Mouse (Mus musculus): ENCODE measurements around the gene Pcsk2. TPM values are rescaled to one million over a fixed set of nuclear protein-coding genes. Genes with fewer than 3 reads are reported as not detected.

Pcsk2 gene
- polyA plus RNA-seq, 1 experiment from 2014 or later: 7.6 TPM

DNA sequence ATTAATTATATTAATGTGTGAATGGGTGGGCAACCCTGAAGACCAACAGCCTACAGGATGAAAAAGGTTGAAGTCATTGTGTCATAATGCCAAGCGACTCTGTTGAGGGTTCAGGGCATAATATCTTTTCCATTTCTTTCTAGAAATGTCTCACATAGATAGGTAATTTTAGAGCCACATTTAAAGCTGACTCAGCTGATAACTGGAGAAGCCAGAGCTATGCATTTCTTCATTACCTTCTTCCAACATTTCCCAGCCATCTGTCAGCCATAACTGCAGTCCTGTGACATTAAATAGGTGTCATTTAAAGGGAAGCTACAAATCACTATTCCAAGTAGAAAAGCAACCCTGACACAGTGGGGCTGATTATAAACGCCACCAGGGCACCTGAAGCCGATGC is 189.5 kb downstream of the Pcsk2 start:
- Histone ChIP-seq H3K27ac (ENCODE audit: low read depth, low read length) (no peak overlapping the region), H3K4me3 (ENCODE audit: low read depth, low read length) (no peak overlapping the region), H3K4me2 (no peak overlapping the region), H3K36me3 (ENCODE audit: control insufficient read depth, insufficient read depth, low read length) (no peaks in the 10 kb centered on the region), H3K27me3 (ENCODE audit: control insufficient read depth, insufficient read depth, low read length) (no peaks in the 10 kb centered on the region), H3K9me3 (ENCODE audit: control insufficient read depth, low read length) (no peaks in the 10 kb centered on the region), H3K9ac (ENCODE audit: low read length) (no peak overlapping the region), H3K4me1 (ENCODE audit: control insufficient read depth, insufficient read depth, low read length) (no peaks in the 10 kb centered on the region)
- DNase-seq (ENCODE audit: low spot score, missing footprints): no peak
- 88% methylated on average over 3 of the region's 3 CpGs for WGBS
- no peak for ATAC-seq (ENCODE audit: low FRiP score)

DNA sequence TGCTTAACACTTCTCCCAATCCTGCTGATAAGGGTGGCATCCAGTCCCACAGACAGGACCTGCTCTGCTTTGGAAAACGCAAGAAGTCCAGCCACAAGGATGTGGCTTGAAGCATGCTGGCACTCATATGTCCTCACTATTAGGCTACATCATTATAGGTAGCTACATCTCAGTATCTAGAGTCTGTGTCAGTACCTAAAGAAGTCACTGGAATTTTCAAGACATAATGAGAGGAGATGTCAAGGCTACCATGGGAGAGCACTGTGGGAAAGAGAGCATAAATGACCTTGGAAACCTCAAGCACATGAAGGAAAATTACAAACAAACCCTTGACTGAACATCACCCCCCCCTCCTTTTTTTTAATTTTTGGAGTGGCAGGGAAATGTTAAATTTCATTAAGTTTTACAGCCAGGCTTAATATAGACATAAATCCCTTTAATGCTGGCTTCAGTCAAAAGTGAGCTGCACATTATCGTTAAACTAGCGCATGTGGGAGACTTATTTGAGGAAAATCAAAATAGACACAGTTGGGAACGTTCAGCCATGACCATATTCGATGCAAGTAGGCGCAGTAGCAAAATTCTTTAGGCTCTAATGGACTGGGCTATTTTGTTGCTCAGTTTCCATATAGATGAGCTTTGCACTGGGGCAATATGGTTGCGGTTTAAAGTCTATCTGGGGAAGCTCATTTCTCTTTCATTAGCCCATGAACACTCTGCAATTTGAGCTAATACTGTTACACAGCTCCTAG is 193.7 kb downstream of the Pcsk2 start:
- Histone ChIP-seq H3K27me3 (ENCODE audit: control insufficient read depth, insufficient read depth, low read length) (no peaks in the 10 kb centered on the region), H3K4me1 (ENCODE audit: control insufficient read depth, insufficient read depth, low read length) (no peaks in the 10 kb centered on the region), H3K4me3 (ENCODE audit: low read depth, low read length) (no peak overlapping the region), H3K36me3 (ENCODE audit: control insufficient read depth, insufficient read depth, low read length) (no peaks in the 10 kb centered on the region), H3K4me2 (no peak overlapping the region), H3K9me3 (ENCODE audit: control insufficient read depth, low read length) (no peaks in the 10 kb centered on the region), H3K27ac (ENCODE audit: low read depth, low read length) (no peak overlapping the region), H3K9ac (ENCODE audit: low read length) (no peak overlapping the region)
- 91% methylated on average over 7 of the region's 7 CpGs for WGBS
- no peak for ATAC-seq (ENCODE audit: low FRiP score)
- no peak for DNase-seq (ENCODE audit: low spot score, missing footprints)

DNA sequence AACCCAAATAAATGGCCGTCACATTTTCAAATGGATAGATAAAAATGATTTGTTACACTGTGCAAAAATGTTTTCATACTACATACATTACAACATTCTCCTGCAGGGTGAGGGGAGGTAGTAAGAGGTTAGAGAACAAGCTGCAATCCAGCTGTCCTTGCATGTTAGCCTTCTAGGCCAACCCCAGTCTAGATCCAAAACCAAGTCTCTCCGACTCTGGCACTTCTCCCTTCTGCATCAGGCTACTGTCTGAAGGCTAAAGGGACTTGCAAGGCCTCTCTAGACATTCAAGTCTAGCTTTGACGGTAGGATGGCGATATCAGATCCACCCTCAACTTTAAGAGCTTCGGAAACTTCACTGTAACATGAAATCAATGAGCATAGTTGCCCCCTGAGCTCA is 196.5 kb downstream of the Pcsk2 start:
- no peak overlapping the region for H3K4me2 ChIP-seq
- ATAC-seq (ENCODE audit: low FRiP score): no peak

GRCm38 (mm10) chr2:143743081-143743480 is 197.1 kb downstream of the Pcsk2 start:
- H3K4me3 ChIP-seq (ENCODE audit: low read depth, low read length): no peak overlapping the region
- no peak overlapping the region for H3K4me2 ChIP-seq
- 89% methylated on average over 4 of the region's 4 CpGs for WGBS
- no peaks in the 10 kb centered on the region for H3K27me3 ChIP-seq (ENCODE audit: control insufficient read depth, insufficient read depth, low read length)
- no peak for ATAC-seq (ENCODE audit: low FRiP score)
- H3K9ac ChIP-seq (ENCODE audit: low read length): no peak overlapping the region
- no peak overlapping the region for H3K27ac ChIP-seq (ENCODE audit: low read depth, low read length)
- DNase-seq (ENCODE audit: low spot score, missing footprints): no peak
- H3K36me3 ChIP-seq (ENCODE audit: control insufficient read depth, insufficient read depth, low read length): no peaks in the 10 kb centered on the region
- no peaks in the 10 kb centered on the region for H3K4me1 ChIP-seq (ENCODE audit: control insufficient read depth, insufficient read depth, low read length)
- H3K9me3 ChIP-seq (ENCODE audit: control insufficient read depth, low read length): no peaks in the 10 kb centered on the region

More for the DNA sequence above, 196.5 kb downstream of the Pcsk2 start:
- no peaks in the 10 kb centered on the region for H3K9me3 ChIP-seq (ENCODE audit: control insufficient read depth, low read length)
- no peak overlapping the region for H3K9ac ChIP-seq (ENCODE audit: low read length)
- no peaks in the 10 kb centered on the region for H3K36me3 ChIP-seq (ENCODE audit: control insufficient read depth, insufficient read depth, low read length)
- H3K27me3 ChIP-seq (ENCODE audit: control insufficient read depth, insufficient read depth, low read length): no peaks in the 10 kb centered on the region
- H3K4me3 ChIP-seq (ENCODE audit: low read depth, low read length): no peak overlapping the region
- H3K4me1 ChIP-seq (ENCODE audit: control insufficient read depth, insufficient read depth, low read length): no peaks in the 10 kb centered on the region
- no peak overlapping the region for H3K27ac ChIP-seq (ENCODE audit: low read depth, low read length)
- no peak for DNase-seq (ENCODE audit: low spot score, missing footprints)
- 93% methylated on average over 5 of the region's 5 CpGs for WGBS

DNA sequence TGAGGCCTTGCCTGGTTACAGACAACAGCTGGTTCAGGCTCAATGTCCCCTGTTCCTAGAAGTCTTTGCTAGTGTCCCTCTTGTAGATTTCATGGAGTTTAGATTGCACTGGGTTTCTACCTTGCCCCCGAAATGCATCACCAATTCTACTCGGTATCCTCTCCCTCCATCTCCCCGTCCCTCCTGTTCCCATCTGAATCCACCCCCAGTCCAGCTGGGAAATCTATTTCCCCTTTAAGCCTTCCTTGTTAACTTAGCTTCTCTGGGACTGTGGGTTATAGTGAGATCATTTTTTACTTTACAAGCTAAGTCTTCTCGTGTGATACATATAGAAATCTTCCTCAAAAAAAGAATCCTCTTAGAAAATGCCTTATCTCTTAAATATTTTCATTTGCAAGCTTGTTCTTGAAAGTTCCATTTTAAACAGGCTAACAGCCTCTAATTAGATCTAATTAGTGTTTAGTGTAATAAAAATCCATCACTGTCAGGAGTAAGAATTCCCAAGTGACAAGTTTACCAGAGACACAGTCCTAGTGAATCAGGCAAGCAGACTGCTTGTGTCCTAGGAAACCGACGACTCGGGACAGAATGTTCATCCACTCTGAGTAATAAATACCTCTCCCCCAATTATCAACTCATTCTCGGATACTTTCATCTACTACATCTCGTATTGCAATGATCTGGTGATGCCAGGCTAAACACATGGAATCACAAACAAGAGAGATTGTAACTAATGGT is 206.3 kb downstream of the Pcsk2 start:
- H3K27ac ChIP-seq (ENCODE audit: low read depth, low read length): no peak overlapping the region
- no peak overlapping the region for H3K4me3 ChIP-seq (ENCODE audit: low read depth, low read length)
- H3K4me2 ChIP-seq: no peak overlapping the region
- no peaks in the 10 kb centered on the region for H3K36me3 ChIP-seq (ENCODE audit: control insufficient read depth, insufficient read depth, low read length)
- H3K4me1 ChIP-seq (ENCODE audit: control insufficient read depth, insufficient read depth, low read length): no peaks in the 10 kb centered on the region
- no peak for DNase-seq (ENCODE audit: low spot score, missing footprints)
- no peak overlapping the region for H3K9ac ChIP-seq (ENCODE audit: low read length)
- no peaks in the 10 kb centered on the region for H3K9me3 ChIP-seq (ENCODE audit: control insufficient read depth, low read length)
- ATAC-seq (ENCODE audit: low FRiP score): no peak
- 90% methylated on average over 9 of the region's 9 CpGs for WGBS
- no peaks in the 10 kb centered on the region for H3K27me3 ChIP-seq (ENCODE audit: control insufficient read depth, insufficient read depth, low read length)

- Histone ChIP-seq H3K4me3 (ENCODE audit: low read depth, low read length) (no peak overlapping the region), H3K27ac (ENCODE audit: low read depth, low read length) (no peak overlapping the region), H3K36me3 (ENCODE audit: control insufficient read depth, insufficient read depth, low read length) (no peaks in the 10 kb centered on the region), H3K27me3 (ENCODE audit: control insufficient read depth, insufficient read depth, low read length) (no peaks in the 10 kb centered on the region), H3K4me1 (ENCODE audit: control insufficient read depth, insufficient read depth, low read length) (no peaks in the 10 kb centered on the region), H3K9ac (ENCODE audit: low read length) (no peak overlapping the region), H3K4me2 (no peak overlapping the region), H3K9me3 (ENCODE audit: control insufficient read depth, low read length) (no peaks in the 10 kb centered on the region; the same call in 1 of the 2 replicates)
- 0 out of 2 replicates have a peak, but pooled peaks have one; percentile 30 for ATAC-seq (ENCODE audit: low FRiP score)
- WGBS: 10% methylated on average over 4 of the region's 4 CpGs
- DNase-seq (ENCODE audit: low spot score, missing footprints): no peak
Observed at GRCm38 (mm10) chr2:143776448-143776847, 230.5 kb downstream of the Pcsk2 start.

GRCm38 (mm10) chr2:143780310-143780709 is 234.4 kb downstream of the Pcsk2 start:
- no peaks in the 10 kb centered on the region for H3K27me3 ChIP-seq (ENCODE audit: control insufficient read depth, insufficient read depth, low read length)
- 82% methylated on average over 2 of the region's 2 CpGs for WGBS
- no peak for DNase-seq (ENCODE audit: low spot score, missing footprints)
- H3K27ac ChIP-seq (ENCODE audit: low read depth, low read length): no peak overlapping the region
- no peak overlapping the region for H3K4me3 ChIP-seq (ENCODE audit: low read depth, low read length)
- no peaks in the 10 kb centered on the region for H3K9me3 ChIP-seq (ENCODE audit: control insufficient read depth, low read length)
- no peaks in the 10 kb centered on the region for H3K36me3 ChIP-seq (ENCODE audit: control insufficient read depth, insufficient read depth, low read length)
- no peak overlapping the region for H3K4me2 ChIP-seq
- ATAC-seq (ENCODE audit: low FRiP score): 0 out of 2 replicates have a peak, but pooled peaks have one; percentile 15
- H3K4me1 ChIP-seq (ENCODE audit: control insufficient read depth, insufficient read depth, low read length): no peaks in the 10 kb centered on the region
- H3K9ac ChIP-seq (ENCODE audit: low read length): no peak overlapping the region

DNA sequence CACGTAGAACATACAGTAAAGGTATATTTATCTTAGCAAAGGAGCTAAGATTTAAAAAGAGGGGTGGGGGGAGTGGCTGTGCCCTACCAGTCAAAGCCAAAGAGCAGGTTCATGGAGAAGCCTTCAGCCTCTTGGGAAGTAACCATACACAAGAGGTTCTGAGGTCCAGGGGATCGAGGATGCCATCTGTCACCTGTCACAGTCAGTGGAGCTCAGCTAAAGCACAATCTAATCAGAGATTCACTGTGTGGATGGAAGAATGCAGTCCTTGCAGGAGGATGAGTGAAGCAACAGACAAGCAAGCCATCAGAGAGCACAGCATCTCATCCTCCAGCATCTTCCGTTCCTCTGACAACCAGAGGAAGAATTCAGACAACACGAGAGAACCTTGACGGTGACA is 244.0 kb downstream of the Pcsk2 start:
- H3K9me3 ChIP-seq (ENCODE audit: control insufficient read depth, low read length): no peaks in the 10 kb centered on the region
- H3K27me3 ChIP-seq (ENCODE audit: control insufficient read depth, insufficient read depth, low read length): no peaks in the 10 kb centered on the region
- DNase-seq (ENCODE audit: low spot score, missing footprints) (no peak), ATAC-seq (ENCODE audit: low FRiP score) (no peak)
- no peak overlapping the region for H3K4me2 ChIP-seq
- H3K36me3 ChIP-seq (ENCODE audit: control insufficient read depth, insufficient read depth, low read length): no peaks in the 10 kb centered on the region
- WGBS: 86% methylated on average over 5 of the region's 5 CpGs
- H3K4me3 ChIP-seq (ENCODE audit: low read depth, low read length): no peak overlapping the region
- no peak overlapping the region for H3K9ac ChIP-seq (ENCODE audit: low read length)
- H3K4me1 ChIP-seq (ENCODE audit: control insufficient read depth, insufficient read depth, low read length): no peaks in the 10 kb centered on the region
- H3K27ac ChIP-seq (ENCODE audit: low read depth, low read length): no peak overlapping the region

DNA sequence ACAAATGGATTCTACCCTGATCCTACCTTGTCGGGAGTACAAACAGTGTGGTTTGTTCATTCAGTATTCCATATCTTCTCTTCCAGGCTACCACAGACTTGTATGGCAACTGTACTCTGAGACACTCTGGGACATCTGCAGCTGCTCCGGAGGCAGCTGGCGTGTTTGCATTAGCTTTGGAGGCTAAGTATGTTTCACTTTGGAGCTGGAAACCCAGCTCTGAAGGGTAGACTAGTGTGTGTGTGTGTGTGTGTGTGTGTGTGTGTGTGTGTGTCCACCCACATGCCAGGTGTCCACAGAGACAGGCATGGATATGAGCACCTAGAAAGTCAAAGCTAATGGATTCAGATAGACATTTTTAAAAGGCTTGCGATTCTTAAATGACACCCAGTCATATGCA is 249.9 kb downstream of the Pcsk2 start:
- no peak overlapping the region for H3K4me2 ChIP-seq
- ATAC-seq (ENCODE audit: low FRiP score): no peak
- H3K4me3 ChIP-seq (ENCODE audit: low read depth, low read length): no peak overlapping the region
- no peak overlapping the region for H3K27ac ChIP-seq (ENCODE audit: low read depth, low read length)
- 89% methylated on average over 4 of the region's 4 CpGs for WGBS
- no peak for DNase-seq (ENCODE audit: low spot score, missing footprints)
- no peaks in the 10 kb centered on the region for H3K4me1 ChIP-seq (ENCODE audit: control insufficient read depth, insufficient read depth, low read length)
- no peaks in the 10 kb centered on the region for H3K36me3 ChIP-seq (ENCODE audit: control insufficient read depth, insufficient read depth, low read length)
- H3K27me3 ChIP-seq (ENCODE audit: control insufficient read depth, insufficient read depth, low read length): no peaks in the 10 kb centered on the region
- no peak overlapping the region for H3K9ac ChIP-seq (ENCODE audit: low read length)
- no peaks in the 10 kb centered on the region for H3K9me3 ChIP-seq (ENCODE audit: control insufficient read depth, low read length)

All from midbrain, embryonic 11.5 days (tissue).